Mouse (Mus musculus) NIH3T3 (cell line): ENCODE data around the gene Armh3.
A peak's percentile ranks its signal among the peaks of the same experiment; 100 is the strongest.

Experiments used
- DNase-seq: peaks from one replicate; pipeline ENCODE4 v3.0.0-alpha.2; 2012; ENCODE audit warnings: low read depth

Gene Armh3

DNA sequence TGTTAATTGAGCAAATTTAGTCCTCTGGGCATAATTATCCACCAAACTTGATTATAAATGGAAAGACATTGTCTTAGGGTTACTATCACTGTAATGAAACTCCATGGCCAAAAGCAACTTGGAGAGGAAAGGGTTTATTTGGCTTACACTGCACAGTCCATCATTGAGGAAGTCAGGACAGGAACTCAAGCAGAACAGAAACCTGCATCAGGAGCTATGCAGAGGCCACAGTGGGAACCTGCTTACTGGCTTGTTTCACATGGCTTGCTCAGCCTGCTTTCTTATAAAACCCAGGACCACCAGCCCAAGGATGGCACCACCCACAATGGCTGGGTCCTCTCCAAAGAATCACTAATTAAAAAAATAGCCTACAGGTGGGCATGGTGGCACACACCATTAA is 13.9 kb downstream of the Armh3 start:
- no peak for DNase-seq

DNA sequence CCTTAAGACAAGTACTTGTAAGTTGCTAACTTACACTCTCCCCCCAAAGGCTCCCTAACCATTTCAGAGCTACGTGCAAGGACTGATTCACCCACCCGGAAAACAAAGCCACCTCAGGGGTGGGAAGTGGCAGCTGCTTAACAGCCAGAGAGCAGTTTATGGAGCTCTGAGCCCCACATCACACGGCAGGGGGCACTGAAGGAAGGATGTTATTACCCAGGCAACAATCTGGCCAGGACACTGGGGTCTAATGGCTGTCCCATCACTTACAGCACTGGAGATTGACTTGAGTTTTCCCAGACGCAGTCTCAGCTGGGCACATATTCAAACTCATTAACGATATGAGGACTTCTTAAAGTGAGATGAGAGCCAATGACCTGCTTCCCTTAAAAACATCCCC is 37.5 kb downstream of the Armh3 start:
- DNase-seq, result no peak

GRCm38 (mm10) chr19:45956736-45957135 is 41.6 kb downstream of the Armh3 start:
- no peak for DNase-seq

- DNase-seq, result peak; percentile 68
These were observed 45.0 kb downstream of the Armh3 start for GRCm38 (mm10) chr19:45953286-45953685.

- DNase-seq, result no peak
These were observed 49.1 kb downstream of the Armh3 start for GRCm38 (mm10) chr19:45949236-45949635.

GRCm38 (mm10) chr19:45947764-45948163 is 50.5 kb downstream of the Armh3 start:
- DNase-seq, result no peak

DNA sequence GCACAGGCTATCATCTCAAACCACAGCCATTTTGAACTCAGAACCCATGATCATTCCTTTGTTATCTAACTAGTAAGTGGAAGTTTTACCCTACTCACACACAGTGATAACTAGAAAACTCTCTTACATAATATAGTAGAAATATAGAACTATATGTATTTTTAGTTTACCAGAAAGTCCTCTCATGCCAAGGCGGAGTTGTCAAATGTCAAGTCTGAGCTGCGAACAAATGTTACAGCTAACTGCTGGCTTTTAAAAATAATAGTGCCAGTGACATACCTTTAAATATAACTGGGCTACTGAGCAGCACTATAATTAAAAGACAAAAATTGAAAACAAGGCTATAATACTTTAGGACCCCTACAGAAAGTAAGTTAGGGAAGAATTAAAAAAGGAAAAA is 51.0 kb downstream of the Armh3 start:
- DNase-seq, result no peak

- DNase-seq, result no peak
These were observed 51.7 kb downstream of the Armh3 start for GRCm38 (mm10) chr19:45946541-45946940.

DNA sequence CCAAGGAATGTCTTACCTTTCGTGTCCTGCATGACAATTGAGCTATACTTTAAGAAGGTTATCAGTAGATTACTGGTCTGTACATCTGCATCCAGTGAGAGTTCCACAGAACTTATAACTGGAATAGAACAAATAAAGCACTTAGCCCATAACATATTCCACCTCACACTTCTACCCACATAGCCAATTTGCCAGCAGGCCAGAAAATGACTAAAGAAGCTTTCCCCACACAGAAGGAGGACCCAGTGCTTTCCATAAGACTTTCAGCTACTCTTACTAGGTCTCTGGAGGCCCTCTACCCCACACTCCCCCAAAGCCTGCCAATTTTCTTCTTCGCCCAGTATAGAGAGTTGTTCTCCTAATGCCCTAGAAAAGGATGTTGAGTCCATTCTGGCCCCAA is 52.3 kb downstream of the Armh3 start:
- no peak for DNase-seq

DNA sequence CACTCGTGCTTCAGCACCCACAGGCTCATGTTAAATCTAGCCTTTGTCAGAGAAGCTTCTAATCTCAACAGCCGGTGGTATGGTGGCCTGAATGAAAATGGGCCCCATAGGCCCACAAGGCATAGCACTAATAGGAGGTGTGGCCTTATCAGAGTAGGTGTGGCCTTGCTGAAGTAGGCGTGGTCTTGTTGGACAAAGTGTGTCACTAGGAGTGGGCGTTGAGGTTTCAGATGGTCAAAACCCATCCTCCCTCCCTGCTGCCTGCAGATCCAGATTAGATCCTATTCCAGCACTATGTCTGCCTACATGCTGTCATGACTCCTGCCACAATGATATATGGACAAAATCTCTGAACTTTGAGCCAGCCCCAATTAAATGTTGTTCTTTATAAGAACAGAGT is 54.5 kb downstream of the Armh3 start:
- DNase-seq, result no peak

- DNase-seq, result no peak
These were observed 60.2 kb downstream of the Armh3 start for GRCm38 (mm10) chr19:45938064-45938463.

GRCm38 (mm10) chr19:45937530-45937929 is 60.8 kb downstream of the Armh3 start:
- DNase-seq, result no peak

DNA sequence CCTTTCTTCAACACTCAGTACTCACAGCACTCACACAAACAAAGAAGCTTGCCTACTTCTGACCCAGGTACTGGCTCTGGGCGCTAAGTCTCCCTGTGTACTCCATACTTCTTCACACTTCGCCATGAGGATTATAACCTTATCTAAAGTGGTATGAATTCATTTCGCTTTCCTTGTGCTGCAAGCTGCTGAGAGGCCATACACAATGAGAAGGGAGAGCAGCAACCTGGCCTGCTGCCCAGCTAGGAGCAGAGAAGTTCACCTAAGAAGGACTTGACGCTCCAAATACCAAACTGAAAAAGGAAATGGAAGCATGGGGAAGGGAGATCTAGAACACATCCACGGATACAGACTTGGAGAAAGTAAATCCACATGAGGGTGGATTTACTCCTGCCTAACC is 71.1 kb downstream of the Armh3 start:
- no peak for DNase-seq

- DNase-seq, result no peak
These were observed 71.9 kb downstream of the Armh3 start for GRCm38 (mm10) chr19:45926342-45926741.

GRCm38 (mm10) chr19:45920299-45921090 is 77.8 kb downstream of the Armh3 start:
- DNase-seq, result peak; percentile 61

GRCm38 (mm10) chr19:45918406-45918805 is 79.9 kb downstream of the Armh3 start:
- DNase-seq, result no peak

DNA sequence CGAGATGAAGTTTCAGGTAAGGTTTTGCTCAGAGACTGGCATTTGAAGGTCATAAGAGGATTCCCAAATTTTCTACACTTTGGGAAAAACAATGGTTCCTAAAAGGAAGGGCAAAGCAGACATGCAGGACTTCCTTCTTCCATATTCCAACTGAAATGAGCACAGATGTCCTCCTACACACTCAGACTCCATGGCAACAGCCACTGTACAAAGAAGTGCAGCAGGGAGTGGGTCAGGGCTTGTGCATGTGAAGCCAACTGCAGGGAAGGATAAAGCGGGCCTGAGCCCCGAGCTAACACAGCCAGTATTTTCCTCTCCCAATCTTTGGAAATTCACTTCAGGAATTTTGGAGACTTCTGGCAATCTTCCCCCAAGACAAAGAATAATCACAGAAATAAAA is 80.4 kb downstream of the Armh3 start:
- no peak for DNase-seq

- no peak for DNase-seq
These were observed 81.8 kb downstream of the Armh3 start for GRCm38 (mm10) chr19:45916461-45916860.

- DNase-seq, result no peak
These were observed 82.3 kb downstream of the Armh3 start for GRCm38 (mm10) chr19:45916026-45916425.

GRCm38 (mm10) chr19:45913036-45913435 is 85.3 kb downstream of the Armh3 start:
- DNase-seq, result no peak

GRCm38 (mm10) chr19:45912376-45912775 is 85.9 kb downstream of the Armh3 start:
- DNase-seq, result no peak

DNA sequence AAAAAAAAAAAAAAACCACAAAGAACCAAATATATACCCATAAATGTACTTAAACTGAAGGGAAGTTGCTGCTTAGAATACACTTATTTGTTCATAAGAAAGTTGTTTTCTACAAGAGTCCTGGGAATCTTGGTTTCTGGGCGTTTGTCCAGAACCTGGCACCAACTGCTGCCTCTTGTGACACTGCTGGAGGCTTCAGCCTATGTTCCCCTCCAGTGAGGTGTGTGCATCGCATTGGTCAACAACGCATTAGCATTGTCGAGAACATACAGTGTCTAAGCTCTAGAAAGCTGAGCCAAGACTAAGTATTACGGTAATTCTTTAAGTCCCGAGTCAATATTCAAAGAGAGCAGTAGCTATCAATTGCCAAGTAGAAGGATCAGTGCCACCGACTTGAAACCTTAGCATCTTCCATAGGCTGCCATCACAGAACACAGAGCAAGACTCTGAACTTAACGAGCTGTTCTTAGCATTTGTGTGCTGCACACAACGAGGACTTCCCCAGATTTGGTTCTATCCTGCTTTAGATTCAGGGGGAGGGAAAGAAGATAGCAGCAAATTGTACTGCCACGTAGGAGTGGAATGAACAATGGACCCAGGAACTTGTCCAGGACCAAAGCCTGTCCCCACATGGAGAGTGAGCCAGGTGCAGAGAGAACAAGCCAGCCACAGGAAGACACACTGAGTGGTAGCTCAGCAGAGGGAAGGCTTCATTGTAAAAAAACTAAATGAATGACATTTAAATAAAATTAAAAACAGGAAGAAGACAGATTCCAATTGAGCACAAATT is 86.9 kb downstream of the Armh3 start:
- DNase-seq, result peak; percentile 58

- DNase-seq, result no peak
These were observed 90.0 kb downstream of the Armh3 start for GRCm38 (mm10) chr19:45908246-45908645.
